Mouse (Mus musculus): ENCODE measurements around the gene Phc2. TPM values are rescaled to one million over a fixed set of nuclear protein-coding genes. Genes with fewer than 3 reads are reported as not detected.
"Not testable (repeated sequence)": the region's sequence is repeated elsewhere in the genome, so short reads cannot be mapped to it uniquely, and the experiment has no call there.

Phc2 gene
- total RNA-seq, 2 experiments from 2014 or later, result 93.8 to 95.1 TPM

GRCm38 (mm10) chr4:128641766-128642717, 12.5 kb upstream of the Phc2 start:
- no peak for DNase-seq (ENCODE audit: extremely low spot score in 1 of 2, low spot score in 1 of 2)

- DNase-seq (ENCODE audit: extremely low spot score in 1 of 2, low spot score in 1 of 2), result no peak
These were observed 8.6 kb upstream of the Phc2 start for GRCm38 (mm10) chr4:128645896-128646295.

GRCm38 (mm10) chr4:128646762-128647161, 7.7 kb upstream of the Phc2 start:
- no peak for DNase-seq (ENCODE audit: extremely low spot score in 1 of 2, low spot score in 1 of 2)

- no peak for DNase-seq (ENCODE audit: extremely low spot score in 1 of 2, low spot score in 1 of 2)
These were observed 5.8 kb upstream of the Phc2 start for GRCm38 (mm10) chr4:128648567-128649255.

- DNase-seq (ENCODE audit: extremely low spot score in 1 of 2, low spot score in 1 of 2), result no peak
These were observed 3.0 kb upstream of the Phc2 start for GRCm38 (mm10) chr4:128651530-128651929.

- no peak for DNase-seq (ENCODE audit: extremely low spot score in 1 of 2, low spot score in 1 of 2)
These were observed 1.8 kb upstream of the Phc2 start for GRCm38 (mm10) chr4:128652584-128653298.

GRCm38 (mm10) chr4:128655446-128655845, 944 bp downstream of the Phc2 start:
- no peak for DNase-seq (ENCODE audit: extremely low spot score in 1 of 2, low spot score in 1 of 2)

GRCm38 (mm10) chr4:128660196-128660595, 5.7 kb downstream of the Phc2 start:
- no peak for DNase-seq (ENCODE audit: extremely low spot score in 1 of 2, low spot score in 1 of 2)

- no peak for DNase-seq (ENCODE audit: extremely low spot score in 1 of 2, low spot score in 1 of 2)
These were observed 6.6 kb downstream of the Phc2 start for GRCm38 (mm10) chr4:128661063-128661462.

GRCm38 (mm10) chr4:128664002-128664401, 9.5 kb downstream of the Phc2 start:
- DNase-seq (ENCODE audit: extremely low spot score in 1 of 2, low spot score in 1 of 2), result no peak

GRCm38 (mm10) chr4:128666362-128666761, 11.9 kb downstream of the Phc2 start:
- not testable (repeated sequence) for DNase-seq (ENCODE audit: extremely low spot score in 1 of 2, low spot score in 1 of 2)

- not testable (repeated sequence) for DNase-seq (ENCODE audit: extremely low spot score in 1 of 2, low spot score in 1 of 2)
These were observed 12.7 kb downstream of the Phc2 start for GRCm38 (mm10) chr4:128667195-128667594.

- no peak for DNase-seq (ENCODE audit: extremely low spot score in 1 of 2, low spot score in 1 of 2)
These were observed 14.7 kb downstream of the Phc2 start for GRCm38 (mm10) chr4:128669229-128669628.

GRCm38 (mm10) chr4:128670566-128671191, 16.2 kb downstream of the Phc2 start:
- no peak for DNase-seq (ENCODE audit: extremely low spot score in 1 of 2, low spot score in 1 of 2)

- no peak for DNase-seq (ENCODE audit: extremely low spot score in 1 of 2, low spot score in 1 of 2)
These were observed 18.0 kb downstream of the Phc2 start for GRCm38 (mm10) chr4:128672494-128672893.

GRCm38 (mm10) chr4:128678564-128679217, 24.2 kb downstream of the Phc2 start:
- no peak for DNase-seq (ENCODE audit: extremely low spot score in 1 of 2, low spot score in 1 of 2)

GRCm38 (mm10) chr4:128681126-128681525, 26.6 kb downstream of the Phc2 start:
- no peak for DNase-seq (ENCODE audit: extremely low spot score in 1 of 2, low spot score in 1 of 2)

- DNase-seq (ENCODE audit: extremely low spot score in 1 of 2, low spot score in 1 of 2), result no peak
These were observed 27.8 kb downstream of the Phc2 start for GRCm38 (mm10) chr4:128682281-128682680.

- no peak for DNase-seq (ENCODE audit: extremely low spot score in 1 of 2, low spot score in 1 of 2)
These were observed 29.2 kb downstream of the Phc2 start for GRCm38 (mm10) chr4:128683706-128684105.

GRCm38 (mm10) chr4:128684108-128684507, 29.6 kb downstream of the Phc2 start:
- DNase-seq (ENCODE audit: extremely low spot score in 1 of 2, low spot score in 1 of 2), result no peak

Data from layer of hippocampus, postnatal 25 days (tissue).